8 mouse cellular contexts compared by ENCODE assay signal in the genomic region with DNA sequence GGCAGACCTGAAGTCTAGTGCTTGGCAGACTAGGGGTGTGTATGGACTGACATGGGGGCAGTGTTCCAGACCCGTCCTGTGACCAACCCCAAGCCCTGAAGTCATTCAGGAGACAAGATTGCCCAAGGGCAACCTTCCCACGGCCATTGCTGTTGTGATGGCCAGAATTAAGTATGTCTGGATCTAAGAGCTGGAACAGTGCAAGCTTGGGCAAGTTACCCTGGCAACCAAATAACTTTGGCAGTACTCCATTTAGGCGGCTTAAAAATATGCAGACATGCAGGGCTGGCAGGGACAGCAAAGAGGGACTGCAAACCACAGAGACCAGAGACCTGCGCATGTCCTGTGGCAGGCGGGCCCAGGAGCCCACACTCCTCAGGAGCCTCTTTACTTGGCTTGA. TPM values are rescaled to one million over a fixed set of nuclear protein-coding genes. Genes with fewer than 3 reads are reported as not detected.
A peak's percentile ranks its signal among the peaks of the same experiment; 100 is the strongest.
DNase-seq lines count a peak whose midpoint lies in the region; ATAC-seq and TF ChIP-seq lines count a peak whose summit lies in the region.

No protein-coding gene starts in this region.

- H3K36me3 ChIP-seq in liver, adult 2 months (ENCODE audit: control insufficient read depth, insufficient read depth, low read length): no peaks in the 10 kb centered on the region
- H3K36me3 ChIP-seq in heart, embryonic 13.5 days: no peaks in the 10 kb centered on the region

- no peaks in the 10 kb centered on the region for H3K27me3 ChIP-seq in liver, adult 2 months (ENCODE audit: control insufficient read depth, insufficient read depth, low read length)
- no peaks in the 10 kb centered on the region for H3K27me3 ChIP-seq in heart, embryonic 13.5 days (replicated peaks)

- no peak for TF ChIP-seq POLR2A in liver, adult 2 months (IDR thresholded peaks at IDR 0.05; ENCODE audit: extremely low read depth, insufficient read depth, low read length)

- no peak overlapping the region for H3K4me3 ChIP-seq in liver, adult 2 months (ENCODE audit: insufficient read depth, low read depth, low read length)
- no peak overlapping the region for H3K4me3 ChIP-seq in heart, embryonic 13.5 days

- WGBS in liver, adult 2 months: 16% methylated on average over 5 of the region's 5 CpGs
- 44% methylated on average over 5 of the region's 5 CpGs for WGBS in heart, embryonic 13.5 days

- no peak overlapping the region for H3K9ac ChIP-seq in liver, adult 2 months (ENCODE audit: low read depth, low read length)
- H3K9ac ChIP-seq in heart, embryonic 13.5 days: peak overlapping the region; percentile 47

- peaks cover 46% of the 10 kb centered on the region for H3K79me2 ChIP-seq in liver, adult 2 months (ENCODE audit: control insufficient read depth, insufficient read depth, low read length)

- DNase-seq in liver, adult 2 months (ENCODE audit: extremely low read depth, low read depth, low spot score): peak; percentile 83
- no peak for DNase-seq in liver
- DNase-seq in cerebellum, postnatal 36 days: peak; percentile 59 to 77
- DNase-seq in layer of hippocampus, adult 18-20 months (ENCODE audit: low spot score in 2 of 2): peak; percentile 75 to 85
- peak; percentile 83 for DNase-seq in lung, postnatal 36 days
- no peak for DNase-seq in thymus, postnatal 36 days

- no peaks in the 10 kb centered on the region for H3K9me3 ChIP-seq in heart, embryonic 13.5 days

- peaks cover 31% of the 10 kb centered on the region for H3K4me1 ChIP-seq in liver, adult 2 months (ENCODE audit: control insufficient read depth, insufficient read depth, low read length)
- H3K4me1 ChIP-seq in heart, embryonic 13.5 days: peaks cover 100% of the 10 kb centered on the region

- H3K4me2 ChIP-seq in heart, embryonic 13.5 days: peak overlapping the region; percentile 30

- no peak for TF ChIP-seq CTCF in liver, adult 2 months (IDR thresholded peaks at IDR 0.05; ENCODE audit: low read depth, low read length)

- H3K27ac ChIP-seq in liver, adult 2 months (replicated peaks; ENCODE audit: insufficient read depth, low read depth, low read length): no peak overlapping the region
- peak overlapping the region; percentile 79 for H3K27ac ChIP-seq in heart, embryonic 13.5 days (replicated peaks)

- no peak for ATAC-seq in heart, embryonic 13.5 days (ENCODE audit: extremely low read depth, insufficient number of reproducible peaks, low FRiP score, low TSS enrichment)
- ATAC-seq in activated CD4-positive, CD25-positive, alpha-beta regulatory T cell, adult 4 months: no peak

RNA-seq across cellular contexts. Expression of a gene that starts 35.8 kb away (rescaled TPM):
- total RNA-seq in liver, adult 2 months (2014; rRNA removed): 4.1 and 7.1 TPM in 2 replicates
- 15.2 and 18.6 TPM in 2 replicates for polyA plus RNA-seq in liver, adult 2 months (2012; rRNA removed)
- polyA plus RNA-seq in heart, embryonic 13.5 days (2015; fragmentation: Nextera tagmentation; extraction: Ambion mirVana): 4.9 and 5.8 TPM in 2 replicates
- total RNA-seq in layer of hippocampus, adult 18-20 months (2021): 10 to 100 TPM; 66.1 to 72.5 TPM
- under 1 TPM; 0.25 to 0.42 TPM for polyA plus RNA-seq in activated CD4-positive, CD25-positive, alpha-beta regulatory T cell, adult 4 months (2017; shearing (Covaris generic))

Comparison
In these comparisons a context has a peak if more than half of its experiments do, and no peak if none do; other contexts are left out.
1. DNase-seq: peak in liver, adult 2 months (single experiment), cerebellum, postnatal 36 days (2 of 2), layer of hippocampus, adult 18-20 months (2 of 2) and lung, postnatal 36 days (single experiment); none in liver (single experiment) and thymus, postnatal 36 days (0 of 2).